Mouse (Mus musculus) hindbrain, embryonic 13.5 days (tissue): ENCODE measurements around the gene Spock2. TPM values are rescaled to one million over a fixed set of nuclear protein-coding genes. Genes with fewer than 3 reads are reported as not detected.
"Not testable (repeated sequence)": the region's sequence is repeated elsewhere in the genome, so short reads cannot be mapped to it uniquely, and the experiment has no call there.

Source experiments
- ATAC-seq: fragments of 200-750 bp; cut with Nextera tagmentation; 2 replicates; pipeline ENCODE4 v1.8.0; 2017; ENCODE audit warnings: moderate TSS enrichment; ENCODE audit not compliant: low FRiP score
- H3K27ac ChIP-seq: fragments of 300-500 bp; sonication (generic); 2 replicates; pipeline ENCODE4 v1.5.1; 2015; ENCODE audit warnings: inconsistent platforms, mild to moderate bottlenecking, moderate library complexity
- H3K27me3 ChIP-seq: fragments of 300-500 bp; sonication (generic); 2 replicates; pipeline ENCODE4 v1.6.1; 2015; ENCODE audit warnings: mild to moderate bottlenecking, inconsistent platforms
- H3K36me3 ChIP-seq: fragments of 300-500 bp; sonication (generic); 2 replicates; pipeline ENCODE4 v1.6.1; 2015; ENCODE audit warnings: mild to moderate bottlenecking, inconsistent platforms
- H3K4me1 ChIP-seq: fragments of 300-500 bp; sonication (generic); replicated peaks from 2 replicates; pipeline ENCODE4 v1.6.1; 2015; ENCODE audit warnings: inconsistent platforms
- H3K4me2 ChIP-seq: fragments of 300-500 bp; sonication (generic); 2 replicates; pipeline ENCODE4 v1.6.1; 2015; ENCODE audit warnings: inconsistent platforms, mild to moderate bottlenecking, moderate library complexity
- H3K4me3 ChIP-seq: fragments of 300-500 bp; sonication (generic); 2 replicates; pipeline ENCODE4 v1.5.1; 2015; ENCODE audit warnings: mild to moderate bottlenecking, inconsistent platforms
- H3K9ac ChIP-seq: fragments of 300-500 bp; sonication (generic); 2 replicates; pipeline ENCODE4 v1.6.1; 2015; ENCODE audit warnings: mild to moderate bottlenecking, inconsistent platforms
- H3K9me3 ChIP-seq: fragments of 300-500 bp; sonication (generic); 2 replicates; pipeline ENCODE4 v1.6.1; 2016; ENCODE audit warnings: inconsistent platforms
- WGBS: fragments of 180-500 bp; shearing (Covaris S2); methylation state at CpG from one replicate; pipeline ENCODE4 v1.1.7; 2015; 5-methylcytosine and 5-hydroxymethylcytosine counted together
- polyA plus RNA-seq: library from polyadenylated mRNA; unstranded; fragments of >200 nt; fragmentation: Nextera tagmentation; extraction: Ambion mirVana; gene quantifications from 2 replicates; pipeline ENCODE4 v1.2.1, GENCODE M21; 2015

Spock2 gene
- polyA plus RNA-seq, 1 experiment from 2014 or later, result 67.9 TPM

- no peak overlapping the region for H3K4me2 ChIP-seq
- no peaks in the 10 kb centered on the region for H3K9me3 ChIP-seq
- H3K9ac ChIP-seq, result no peak overlapping the region
- H3K27me3 ChIP-seq, result no peaks in the 10 kb centered on the region
- H3K36me3 ChIP-seq, result peaks cover 39% of the 10 kb centered on the region
- H3K27ac ChIP-seq, result no peak overlapping the region
- no peak for ATAC-seq
- no peak overlapping the region for H3K4me3 ChIP-seq
- WGBS, result 36% methylated on average over 6 of the region's 6 CpGs
- H3K4me1 ChIP-seq, result no peaks in the 10 kb centered on the region
Observed at GRCm38 (mm10) chr10:60133501-60133900, 27.5 kb downstream of the Spock2 start.

- ATAC-seq, result no peak
- Histone ChIP-seq H3K4me1 (no peaks in the 10 kb centered on the region), H3K27ac (no peak overlapping the region), H3K36me3 (peaks cover 34% of the 10 kb centered on the region), H3K4me2 (no peak overlapping the region), H3K4me3 (no peak overlapping the region), H3K9me3 (no peaks in the 10 kb centered on the region), H3K9ac (no peak overlapping the region), H3K27me3 (no peaks in the 10 kb centered on the region)
- 59% methylated on average over 9 of the region's 9 CpGs for WGBS
Observed at GRCm38 (mm10) chr10:60134201-60134600, 28.2 kb downstream of the Spock2 start.

GRCm38 (mm10) chr10:60136010-60136409 is 30.0 kb downstream of the Spock2 start:
- 44% methylated on average over 1 of the region's 1 CpGs for WGBS
- H3K4me2 ChIP-seq, H3K27me3 ChIP-seq, H3K4me1 ChIP-seq, H3K9me3 ChIP-seq, H3K27ac ChIP-seq, ATAC-seq, H3K4me3 ChIP-seq, H3K9ac ChIP-seq: not testable (repeated sequence)
- H3K36me3 ChIP-seq, result peaks cover 16% of the 10 kb centered on the region

GRCm38 (mm10) chr10:60136935-60137334 is 30.9 kb downstream of the Spock2 start:
- ATAC-seq, result no peak
- Histone ChIP-seq H3K4me3 (no peak overlapping the region), H3K27ac (no peak overlapping the region)

GRCm38 (mm10) chr10:60138680-60139079 is 32.7 kb downstream of the Spock2 start:
- Histone ChIP-seq H3K27me3 (no peaks in the 10 kb centered on the region), H3K27ac (no peak overlapping the region), H3K9ac (no peak overlapping the region), H3K36me3 (no peaks in the 10 kb centered on the region), H3K4me3 (no peak overlapping the region), H3K4me1 (no peaks in the 10 kb centered on the region), H3K4me2 (no peak overlapping the region), H3K9me3 (no peaks in the 10 kb centered on the region; the same call in 1 of the 2 replicates)
- 95% methylated on average over 5 of the region's 5 CpGs for WGBS
- no peak for ATAC-seq

More at GRCm38 (mm10) chr10:60136935-60137334, 30.9 kb downstream of the Spock2 start:
- WGBS, result 76% methylated on average over 7 of the region's 7 CpGs
- no peaks in the 10 kb centered on the region; the same call in 1 of the 2 replicates for H3K9me3 ChIP-seq
- no peaks in the 10 kb centered on the region for H3K4me1 ChIP-seq
- H3K4me2 ChIP-seq, result no peak overlapping the region
- H3K27me3 ChIP-seq, result no peaks in the 10 kb centered on the region
- no peak overlapping the region for H3K9ac ChIP-seq
- peaks cover 7% of the 10 kb centered on the region for H3K36me3 ChIP-seq

- Histone ChIP-seq H3K27ac (no peak overlapping the region), H3K4me2 (no peak overlapping the region), H3K9me3 (no peaks in the 10 kb centered on the region; the same call in 1 of the 2 replicates), H3K9ac (no peak overlapping the region), H3K4me1 (no peaks in the 10 kb centered on the region), H3K4me3 (no peak overlapping the region), H3K36me3 (no peaks in the 10 kb centered on the region), H3K27me3 (no peaks in the 10 kb centered on the region)
- 93% methylated on average over 4 of the region's 4 CpGs for WGBS
- ATAC-seq, result no peak
Observed at GRCm38 (mm10) chr10:60140751-60141150, 34.7 kb downstream of the Spock2 start.

GRCm38 (mm10) chr10:60141656-60142160 is 35.7 kb downstream of the Spock2 start:
- Histone ChIP-seq H3K4me1 (no peaks in the 10 kb centered on the region), H3K4me3 (no peak overlapping the region), H3K36me3 (no peaks in the 10 kb centered on the region), H3K27ac (no peak overlapping the region), H3K4me2 (no peak overlapping the region), H3K9ac (no peak overlapping the region), H3K9me3 (no peaks in the 10 kb centered on the region; the same call in 1 of the 2 replicates), H3K27me3 (no peaks in the 10 kb centered on the region)
- WGBS, result 91% methylated on average over 3 of the region's 3 CpGs
- no peak for ATAC-seq

GRCm38 (mm10) chr10:60147510-60148047 is 41.6 kb downstream of the Spock2 start:
- H3K27me3 ChIP-seq, H3K36me3 ChIP-seq, H3K9me3 ChIP-seq, H3K9ac ChIP-seq, ATAC-seq, H3K27ac ChIP-seq, H3K4me3 ChIP-seq, H3K4me2 ChIP-seq, H3K4me1 ChIP-seq: not testable (repeated sequence)
- 71% methylated on average over 10 of the region's 10 CpGs for WGBS

GRCm38 (mm10) chr10:60148087-60148486 is 42.1 kb downstream of the Spock2 start:
- H3K4me3 ChIP-seq, result no peak overlapping the region
- no peaks in the 10 kb centered on the region for H3K36me3 ChIP-seq
- 1% methylated on average over 5 of the region's 5 CpGs for WGBS
- no peak overlapping the region for H3K4me2 ChIP-seq
- no peaks in the 10 kb centered on the region; the same call in 1 of the 2 replicates for H3K27me3 ChIP-seq
- H3K4me1 ChIP-seq, result no peaks in the 10 kb centered on the region
- no peaks in the 10 kb centered on the region for H3K9me3 ChIP-seq
- ATAC-seq, result peak; percentile 64
- H3K27ac ChIP-seq, result no peak overlapping the region
- H3K9ac ChIP-seq, result no peak overlapping the region

GRCm38 (mm10) chr10:60151107-60151663 is 45.2 kb downstream of the Spock2 start:
- ATAC-seq, result no peak
- Histone ChIP-seq H3K9ac (peak overlapping the region; percentile 43; the same call in 1 of the 2 replicates), H3K27ac (no peak overlapping the region), H3K27me3 (no peaks in the 10 kb centered on the region; the same call in 1 of the 2 replicates), H3K4me3 (no peak overlapping the region), H3K4me1 (peaks cover 5% of the 10 kb centered on the region), H3K9me3 (no peaks in the 10 kb centered on the region), H3K36me3 (no peaks in the 10 kb centered on the region), H3K4me2 (no peak overlapping the region)
- WGBS, result 59% methylated on average over 6 of the region's 6 CpGs

- no peaks in the 10 kb centered on the region for H3K9me3 ChIP-seq
- no peaks in the 10 kb centered on the region; the same call in 1 of the 2 replicates for H3K27me3 ChIP-seq
- H3K4me3 ChIP-seq, result no peak overlapping the region
- no peak for ATAC-seq
- peaks cover 5% of the 10 kb centered on the region for H3K4me1 ChIP-seq
- no peaks in the 10 kb centered on the region for H3K36me3 ChIP-seq
- H3K9ac ChIP-seq, result no peak overlapping the region
- H3K27ac ChIP-seq, result no peak overlapping the region
- no peak overlapping the region for H3K4me2 ChIP-seq
Observed at GRCm38 (mm10) chr10:60156016-60156415, 50.0 kb downstream of the Spock2 start.

GRCm38 (mm10) chr10:60158144-60158543 is 52.1 kb downstream of the Spock2 start:
- no peaks in the 10 kb centered on the region for H3K9me3 ChIP-seq
- no peak for ATAC-seq
- H3K9ac ChIP-seq, result no peak overlapping the region
- no peak overlapping the region for H3K27ac ChIP-seq
- no peak overlapping the region for H3K4me3 ChIP-seq
- no peak overlapping the region for H3K4me2 ChIP-seq
- 91% methylated on average over 3 of the region's 3 CpGs for WGBS
- no peaks in the 10 kb centered on the region for H3K27me3 ChIP-seq
- peaks cover 5% of the 10 kb centered on the region for H3K4me1 ChIP-seq
- no peaks in the 10 kb centered on the region for H3K36me3 ChIP-seq

- not testable (repeated sequence) for H3K9ac ChIP-seq, H3K27me3 ChIP-seq, H3K4me1 ChIP-seq, H3K4me2 ChIP-seq, H3K4me3 ChIP-seq, H3K27ac ChIP-seq, ATAC-seq, H3K9me3 ChIP-seq, H3K36me3 ChIP-seq
- 73% methylated on average over 3 of the region's 3 CpGs for WGBS
Observed at GRCm38 (mm10) chr10:60161397-60161796, 55.4 kb downstream of the Spock2 start.
